Mouse (Mus musculus): ENCODE results near the gene Mxra7.

GRCm38 (mm10) chr11:116813610-116814009 lies 14.2 kb downstream of the Mxra7 start:
- TF ChIP-seq CTCF (IDR thresholded peaks at IDR 0.05; ENCODE audit: borderline replicate concordance, control insufficient read depth, extremely low read depth, insufficient read depth, low read length, poor library complexity): no peak
- no peak for TF ChIP-seq POLR2A (IDR thresholded peaks at IDR 0.05; ENCODE audit: control insufficient read depth, extremely low read depth, insufficient read depth, low read length, poor library complexity)

Measured in thymus, adult 2 months (tissue).